Mouse (Mus musculus) kidney, postnatal 0 days (tissue): ENCODE results near the gene Fchsd2. TPM values are rescaled to one million over a fixed set of nuclear protein-coding genes. Genes with fewer than 3 reads are reported as not detected.
A peak's percentile ranks its signal among the peaks of the same experiment; 100 is the strongest.

Source experiments
- ATAC-seq: fragments of 200-750 bp; cut with Nextera tagmentation; replicated peaks from 2 replicates; pipeline ENCODE4 v1.8.0; 2017; ENCODE audit warnings: low read depth, moderate number of reproducible peaks, moderate TSS enrichment, moderate library complexity; ENCODE audit not compliant: low FRiP score
- DNase-seq: peaks from one replicate; pipeline ENCODE4 v3.0.0-alpha.2; 2016; ENCODE audit warnings: low spot score
- H3K27ac ChIP-seq: fragments of 300-500 bp; sonication (generic); 2 replicates; pipeline ENCODE4 v1.5.1; 2014; ENCODE audit warnings: mild to moderate bottlenecking
- H3K27me3 ChIP-seq: fragments of 300-500 bp; sonication (generic); 2 replicates; pipeline ENCODE4 v1.6.1; 2014; ENCODE audit warnings: low read length, mixed read lengths; ENCODE audit not compliant: insufficient read depth
- H3K36me3 ChIP-seq: fragments of 300-500 bp; sonication (generic); 2 replicates; pipeline ENCODE4 v1.6.1; 2014; ENCODE audit warnings: low read length, mixed read lengths; ENCODE audit not compliant: insufficient read depth
- H3K4me1 ChIP-seq: fragments of 300-500 bp; sonication (generic); replicated peaks from 2 replicates; pipeline ENCODE4 v1.6.1; 2014; ENCODE audit warnings: antibody characterized with exemption, low read length, mixed read lengths; ENCODE audit not compliant: insufficient read depth
- H3K4me2 ChIP-seq: fragments of 300-500 bp; sonication (generic); 2 replicates; pipeline ENCODE4 v1.6.1; 2014; ENCODE audit warnings: mild to moderate bottlenecking, low read length, moderate library complexity, mixed read lengths
- H3K4me3 ChIP-seq: fragments of 300-500 bp; sonication (generic); replicated peaks from 2 replicates; pipeline ENCODE4 v1.5.1; 2014; ENCODE audit warnings: low read depth, low read length
- H3K9ac ChIP-seq: fragments of 300-500 bp; sonication (generic); 2 replicates; pipeline ENCODE4 v1.6.1; 2014; ENCODE audit warnings: low read depth, low read length
- H3K9me3 ChIP-seq: fragments of 300-500 bp; sonication (generic); replicated peaks from 2 replicates; pipeline ENCODE4 v1.6.1; 2016; ENCODE audit warnings: low read length, inconsistent platforms, mixed read lengths
- CTCF ChIP-seq: IDR thresholded peaks from 2 replicates; pipeline ENCODE4 v1.5.1; 2016; ENCODE audit warnings: antibody characterized with exemption, low read depth, mild to moderate bottlenecking, moderate library complexity
- WGBS: fragments of 180-500 bp; shearing (Covaris S2); extraction: QIAGEN DNeasy Blood & Tissue Kit; methylation state at CpG from one replicate; pipeline ENCODE4 v1.1.7; 2014; 5-methylcytosine and 5-hydroxymethylcytosine counted together
- polyA plus RNA-seq: library from polyadenylated mRNA; unstranded; fragments of >200 nt; fragmentation: Nextera tagmentation; extraction: Ambion mirVana; gene quantifications from 2 replicates; pipeline ENCODE4 v1.2.1, GENCODE M21; 2015

The Fchsd2 gene
- polyA plus RNA-seq, 1 experiment from 2014 or later: 15.9 TPM

GRCm38 (mm10) chr7:101070406-101070805 is 22.3 kb upstream of the Fchsd2 start:
- no peak overlapping the region for H3K4me2 ChIP-seq
- no peaks in the 10 kb centered on the region for H3K9me3 ChIP-seq
- no peak; the same call in 1 of the 2 replicates for ATAC-seq
- 26% methylated on average over 4 of the region's 4 CpGs for WGBS
- H3K27me3 ChIP-seq: no peaks in the 10 kb centered on the region
- peak overlapping the region; percentile 62; the same call in 1 of the 2 replicates for H3K27ac ChIP-seq
- peak; percentile 81 for DNase-seq
- H3K36me3 ChIP-seq: no peaks in the 10 kb centered on the region
- TF ChIP-seq CTCF: no peak
- H3K9ac ChIP-seq: no peak overlapping the region
- H3K4me1 ChIP-seq: peaks cover 10% of the 10 kb centered on the region; the same call in 1 of the 2 replicates
- no peak overlapping the region for H3K4me3 ChIP-seq

- Histone ChIP-seq H3K27ac (peak overlapping the region; percentile 62), H3K27me3 (no peaks in the 10 kb centered on the region), H3K9ac (no peak overlapping the region), H3K9me3 (no peaks in the 10 kb centered on the region), H3K4me2 (no peak overlapping the region), H3K4me3 (no peak overlapping the region), H3K36me3 (no peaks in the 10 kb centered on the region), H3K4me1 (peaks cover 10% of the 10 kb centered on the region; the same call in 1 of the 2 replicates)
- WGBS: 41% methylated on average over 6 of the region's 6 CpGs
- TF ChIP-seq CTCF: no peak
- ATAC-seq: no peak
- peak; percentile 50 for DNase-seq
These were observed 21.6 kb upstream of the Fchsd2 start for GRCm38 (mm10) chr7:101071020-101071419.

DNA sequence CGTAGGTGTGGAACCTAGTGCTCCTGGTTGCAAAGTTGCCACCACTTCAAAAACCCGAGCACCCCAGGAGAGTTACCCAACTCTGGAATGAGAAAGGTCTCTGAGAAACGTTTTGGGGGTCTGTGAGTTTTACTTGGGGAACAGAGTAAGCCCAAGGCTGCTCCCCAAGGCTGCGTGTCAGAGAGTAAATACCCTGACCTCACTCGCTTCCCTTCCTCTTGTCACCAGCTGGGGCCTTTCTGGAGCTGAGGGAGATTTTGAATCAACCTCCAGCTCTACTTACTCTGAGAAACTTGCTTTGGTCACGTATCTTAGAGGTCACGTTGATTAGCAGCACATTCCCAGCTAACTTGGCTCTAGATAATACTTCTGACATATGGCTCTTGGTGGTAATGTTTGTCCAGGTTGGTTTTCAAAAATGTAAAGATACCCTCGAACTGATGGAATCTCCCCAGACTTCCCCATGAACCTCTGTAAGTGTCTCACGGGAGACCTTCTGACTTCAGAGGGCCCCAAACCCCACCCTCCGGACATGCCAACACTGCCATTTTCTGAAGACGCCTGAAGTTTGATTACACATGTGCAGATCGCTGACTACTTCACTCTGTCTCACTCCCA is 20.4 kb upstream of the Fchsd2 start:
- no peak overlapping the region for H3K4me3 ChIP-seq
- ATAC-seq (no peak), DNase-seq (no peak)
- no peaks in the 10 kb centered on the region for H3K36me3 ChIP-seq
- no peak overlapping the region for H3K27ac ChIP-seq
- no peak overlapping the region for H3K4me2 ChIP-seq
- peaks cover 10% of the 10 kb centered on the region; the same call in 1 of the 2 replicates for H3K4me1 ChIP-seq
- WGBS: 72% methylated on average over 12 of the region's 12 CpGs
- no peak overlapping the region for H3K9ac ChIP-seq
- no peaks in the 10 kb centered on the region for H3K27me3 ChIP-seq
- no peaks in the 10 kb centered on the region for H3K9me3 ChIP-seq
- no peak for TF ChIP-seq CTCF

DNA sequence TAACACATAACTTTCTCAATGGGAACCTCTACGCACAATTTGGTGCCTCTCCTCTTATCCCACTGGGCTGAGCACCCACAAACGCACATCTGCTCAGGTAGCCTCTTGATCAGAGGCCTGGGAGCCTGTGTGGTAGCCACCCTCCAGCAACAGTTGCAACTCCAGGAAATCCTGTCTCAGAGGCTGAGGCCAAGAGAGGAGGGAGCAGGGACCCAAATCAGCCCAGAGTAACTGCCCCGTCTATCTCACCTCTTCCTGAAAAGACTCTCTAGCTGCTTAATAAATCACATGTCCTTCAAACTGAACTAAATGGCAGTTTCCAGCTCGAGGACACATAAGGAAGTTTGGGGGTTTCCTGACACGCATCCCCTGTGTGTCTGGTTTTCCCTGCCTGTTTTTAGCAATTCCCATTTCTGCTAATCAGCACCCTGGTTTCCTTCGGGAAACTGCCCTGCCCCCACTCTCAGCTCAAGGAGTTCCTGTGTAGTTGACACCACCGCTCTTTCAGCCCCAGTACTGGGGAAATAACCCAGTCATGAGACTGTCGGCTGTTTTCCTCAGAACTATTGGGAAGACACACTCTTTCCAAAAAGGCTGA is 18.4 kb upstream of the Fchsd2 start:
- no peak overlapping the region for H3K9ac ChIP-seq
- ATAC-seq (no peak), DNase-seq (peak; percentile 44)
- H3K4me3 ChIP-seq: no peak overlapping the region
- no peak overlapping the region for H3K4me2 ChIP-seq
- peaks cover 10% of the 10 kb centered on the region; the same call in 1 of the 2 replicates for H3K4me1 ChIP-seq
- WGBS: 47% methylated on average over 8 of the region's 8 CpGs
- H3K27ac ChIP-seq: no peak overlapping the region
- H3K27me3 ChIP-seq: no peaks in the 10 kb centered on the region
- H3K36me3 ChIP-seq: no peaks in the 10 kb centered on the region
- no peaks in the 10 kb centered on the region for H3K9me3 ChIP-seq
- TF ChIP-seq CTCF: no peak

DNA sequence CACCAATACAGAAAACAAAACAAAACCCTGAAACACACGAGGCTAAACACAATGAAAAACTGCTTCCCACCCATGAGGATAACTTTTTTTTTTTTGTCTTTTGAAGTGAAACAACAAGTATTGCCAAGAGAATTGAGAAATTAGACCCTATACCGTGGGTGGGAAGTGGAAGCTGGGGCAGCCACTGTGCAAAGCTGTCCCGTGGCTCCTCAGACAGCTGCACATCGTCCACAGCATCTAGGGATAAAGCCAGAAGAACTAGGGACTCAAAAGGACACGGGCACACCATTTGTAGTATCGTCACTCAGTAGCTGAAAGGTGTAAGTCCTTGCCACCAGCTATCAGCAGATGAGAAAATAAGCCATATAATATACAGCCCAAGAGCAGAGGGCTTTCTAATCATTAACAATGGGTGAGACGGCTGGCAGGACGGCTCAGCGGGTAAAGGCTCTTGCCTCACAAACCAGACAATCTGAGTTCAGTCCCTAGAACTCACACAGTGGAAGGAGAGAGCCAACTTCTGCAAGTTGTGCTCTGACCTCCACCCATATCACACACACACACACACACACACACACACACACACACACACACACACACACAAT is 9.0 kb upstream of the Fchsd2 start:
- no peaks in the 10 kb centered on the region for H3K36me3 ChIP-seq
- H3K4me3 ChIP-seq: no peak overlapping the region
- 43% methylated on average over 9 of the region's 9 CpGs for WGBS
- no peak overlapping the region for H3K4me2 ChIP-seq
- H3K4me1 ChIP-seq: 0 out of 2 replicates have a peak, but pooled peaks cover 5% of the 10 kb centered on the region
- no peaks in the 10 kb centered on the region for H3K27me3 ChIP-seq
- ATAC-seq: no peak
- no peak overlapping the region for H3K9ac ChIP-seq
- no peak for TF ChIP-seq CTCF
- 0 out of 2 replicates have a peak overlapping the region, but pooled peaks have one; percentile 25 for H3K27ac ChIP-seq
- no peaks in the 10 kb centered on the region for H3K9me3 ChIP-seq
- DNase-seq: no peak

- Histone ChIP-seq H3K27ac (no peak overlapping the region), H3K9me3 (no peaks in the 10 kb centered on the region), H3K9ac (no peak overlapping the region), H3K4me3 (no peak overlapping the region), H3K4me2 (no peak overlapping the region), H3K36me3 (no peaks in the 10 kb centered on the region), H3K4me1 (0 out of 2 replicates have a peak, but pooled peaks cover 5% of the 10 kb centered on the region), H3K27me3 (no peaks in the 10 kb centered on the region)
- ATAC-seq: no peak
- TF ChIP-seq CTCF: no peak
- no peak for DNase-seq
- 73% methylated on average over 4 of the region's 4 CpGs for WGBS
These were observed 7.7 kb upstream of the Fchsd2 start for GRCm38 (mm10) chr7:101084816-101085456.
